In genomic region chr2:172547807-172548586, GRCm38 (mm10) we compare ENCODE assay signal across 11 mouse cellular contexts. TPM values are rescaled to one million over a fixed set of nuclear protein-coding genes. Genes with fewer than 3 reads are reported as not detected.
A peak's percentile ranks its signal among the peaks of the same experiment; 100 is the strongest.
DNase-seq lines count a peak whose midpoint lies in the region; ATAC-seq and TF ChIP-seq lines count a peak whose summit lies in the region.
"Had no signal": no experiment of that assay in that cellular context is flagged by ENCODE, and none has a peak within 500 bp of the region (broad histone marks: within the 10 kb centered on the region; RNA-seq: fewer than 3 reads in every experiment).

No protein-coding gene starts in this region.

- WGBS in heart, postnatal 0 days: 4% methylated on average over 27 of the region's 27 CpGs
- WGBS in intestine, postnatal 0 days: 4% methylated on average over 27 of the region's 27 CpGs

- H3K9ac ChIP-seq in heart, postnatal 0 days (replicated peaks; ENCODE audit: low read depth, low read length): no peak overlapping the region
- H3K9ac ChIP-seq in intestine, postnatal 0 days (ENCODE audit: low read depth, low read length): no peak overlapping the region
- H3K9ac ChIP-seq: hindbrain, embryonic 15.5 days had no signal

- no peak for TF ChIP-seq CTCF in heart, postnatal 0 days (IDR thresholded peaks at IDR 0.05; ENCODE audit: low read depth)
- no peak for TF ChIP-seq CTCF in E14TG2a.4 (conservative IDR thresholded peaks at IDR 0.05; ENCODE audit: low read length)
- TF ChIP-seq CTCF in intestine, postnatal 0 days (IDR thresholded peaks at IDR 0.05; ENCODE audit: low read depth): no peak

- H3K4me3 ChIP-seq in heart, postnatal 0 days (ENCODE audit: low read depth, low read length): 0 out of 2 replicates have a peak overlapping the region, but pooled peaks have one; percentile 5
- H3K4me3 ChIP-seq in E14TG2a.4 (replicated peaks; ENCODE audit: low read length): peak overlapping the region; percentile 88
- peak overlapping the region; percentile 12 for H3K4me3 ChIP-seq in intestine, postnatal 0 days (ENCODE audit: low read depth, low read length)
- H3K4me3 ChIP-seq: hindbrain, embryonic 15.5 days had no signal

- TF ChIP-seq EP300 in heart, postnatal 0 days (IDR thresholded peaks at IDR 0.05; ENCODE audit: low read depth): no peak

- H3K27me3 ChIP-seq in heart, postnatal 0 days (ENCODE audit: control insufficient read depth, insufficient read depth, low read length): peaks cover 98% of the 10 kb centered on the region
- peaks cover 58% of the 10 kb centered on the region for H3K27me3 ChIP-seq in E14TG2a.4 (ENCODE audit: insufficient read depth, low read length)
- H3K27me3 ChIP-seq in intestine, postnatal 0 days (replicated peaks; ENCODE audit: control insufficient read depth, insufficient read depth, low read length): peaks cover 89% of the 10 kb centered on the region

- peaks cover 8% of the 10 kb centered on the region for H3K4me1 ChIP-seq in heart, postnatal 0 days (ENCODE audit: control insufficient read depth, insufficient read depth)
- H3K4me1 ChIP-seq in E14TG2a.4 (replicated peaks; ENCODE audit: low read depth, low read length): peaks cover 72% of the 10 kb centered on the region
- H3K4me1 ChIP-seq in intestine, postnatal 0 days (replicated peaks; ENCODE audit: control insufficient read depth, insufficient read depth, low read length): no peaks in the 10 kb centered on the region; the same call in 1 of the 2 replicates

- no peaks in the 10 kb centered on the region for H3K9me3 ChIP-seq in heart, postnatal 0 days (replicated peaks; ENCODE audit: control insufficient read depth, low read length)
- no peaks in the 10 kb centered on the region for H3K9me3 ChIP-seq in E14TG2a.4 (ENCODE audit: low read length)
- no peaks in the 10 kb centered on the region for H3K9me3 ChIP-seq in intestine, postnatal 0 days (ENCODE audit: control insufficient read depth)
- H3K9me3 ChIP-seq: hindbrain, embryonic 15.5 days had no signal

- intact Hi-C loops in heart, postnatal 14 days (cut with DNase I): no loop called here

- no peaks in the 10 kb centered on the region for H3K36me3 ChIP-seq in heart, postnatal 0 days (replicated peaks; ENCODE audit: control insufficient read depth, insufficient read depth, low read length)
- peaks cover 16% of the 10 kb centered on the region for H3K36me3 ChIP-seq in E14TG2a.4 (ENCODE audit: insufficient read depth, low read length)
- no peaks in the 10 kb centered on the region for H3K36me3 ChIP-seq in intestine, postnatal 0 days (ENCODE audit: control insufficient read depth, insufficient read depth)
- H3K36me3 ChIP-seq: G1E; hindbrain, embryonic 15.5 days had no signal

- H3K27ac ChIP-seq in heart, postnatal 0 days (ENCODE audit: low read depth): no peak overlapping the region
- no peak overlapping the region for H3K27ac ChIP-seq in intestine, postnatal 0 days (ENCODE audit: low read depth, low read length)
- H3K27ac ChIP-seq: hindbrain, embryonic 15.5 days had no signal

- H3K4me2 ChIP-seq in heart, postnatal 0 days (ENCODE audit: low read depth, low read length): no peak overlapping the region
- H3K4me2 ChIP-seq in intestine, postnatal 0 days (replicated peaks; ENCODE audit: low read depth): peak overlapping the region; percentile 46
- H3K4me2 ChIP-seq: hindbrain, embryonic 15.5 days had no signal

- no peak for ATAC-seq in heart, postnatal 0 days (ENCODE audit: insufficient read depth, low read depth)
- ATAC-seq in intestine, postnatal 0 days: no peak

- no peak for DNase-seq in heart, postnatal 0 days (ENCODE audit: low spot score)
- no peak for DNase-seq in heart, postnatal 14 days
- peak; percentile 50 for DNase-seq in embryo, embryonic 9.5 days (ENCODE audit: extremely low spot score)
- DNase-seq in left cerebral cortex, adult 11 months (ENCODE audit: low spot score): no peak
- no peak for DNase-seq in urinary bladder, postnatal 14 days (ENCODE audit: low spot score)
- no peak for DNase-seq in lung, postnatal 10 days

RNA-seq across cellular contexts. Expression of gene Tfap2c, which starts 1.4 kb away (rescaled TPM):
- not detected in 2 replicates for total RNA-seq in heart, postnatal 0 days (2014; rRNA removed; ENCODE audit: low replicate concordance)
- polyA plus RNA-seq in heart, postnatal 0 days (2015; fragmentation: Nextera tagmentation; extraction: Ambion mirVana): not detected in 2 replicates
- total RNA-seq in heart, postnatal 14 days (2021): not detected
- polyA plus RNA-seq in intestine, postnatal 0 days (2015; fragmentation: Nextera tagmentation; extraction: Ambion mirVana): not detected in 2 replicates
- total RNA-seq: megakaryocyte, adult 5-6 weeks had no signal
- polyA plus RNA-seq: G1E had no signal

Comparison
In these comparisons a context has a peak if more than half of its experiments do, and no peak if none do; other contexts are left out.
1. H3K4me3 ChIP-seq: peak in every context shown above with its lines; median percentile 88 in E14TG2a.4; 12 in intestine, postnatal 0 days; 5 in heart, postnatal 0 days.